Mouse (Mus musculus): Measurements from ENCODE around the gene Slc17a7. TPM values are rescaled to one million over a fixed set of nuclear protein-coding genes. Genes with fewer than 3 reads are reported as not detected.

Gene Slc17a7
- polyA plus RNA-seq, 1 experiment from 2014 or later = not detected

GRCm38 (mm10) chr7:45182606-45183005 is 18.9 kb downstream of the Slc17a7 start:
- peak overlapping the region; percentile 66 for H3K4me2 ChIP-seq
- WGBS = 11% methylated on average over 11 of the region's 11 CpGs
- H3K27ac ChIP-seq = no peak overlapping the region
- ATAC-seq (ENCODE audit: insufficient read depth, low FRiP score, low read depth) = no peak
- no peaks in the 10 kb centered on the region for H3K9me3 ChIP-seq
- H3K4me1 ChIP-seq = peaks cover 7% of the 10 kb centered on the region; the same call in 1 of the 2 replicates
- H3K27me3 ChIP-seq (replicated peaks) = peaks cover 89% of the 10 kb centered on the region
- peak overlapping the region; percentile 32 for H3K4me3 ChIP-seq (replicated peaks)
- no peaks in the 10 kb centered on the region for H3K36me3 ChIP-seq
- no peak overlapping the region for H3K9ac ChIP-seq

- Histone ChIP-seq H3K9ac (no peak overlapping the region), H3K4me1 (peaks cover 7% of the 10 kb centered on the region; the same call in 1 of the 2 replicates), H3K36me3 (no peaks in the 10 kb centered on the region), H3K27ac (no peak overlapping the region), H3K4me3 (replicated peaks) (no peak overlapping the region), H3K4me2 (no peak overlapping the region), H3K9me3 (no peaks in the 10 kb centered on the region), H3K27me3 (replicated peaks) (peaks cover 82% of the 10 kb centered on the region)
- no peak for ATAC-seq (ENCODE audit: insufficient read depth, low FRiP score, low read depth)
- 58% methylated on average over 7 of the region's 7 CpGs for WGBS
These were observed 19.9 kb downstream of the Slc17a7 start for GRCm38 (mm10) chr7:45183672-45184071.

- Histone ChIP-seq H3K27me3 (replicated peaks) (peaks cover 75% of the 10 kb centered on the region), H3K9ac (no peak overlapping the region), H3K4me3 (replicated peaks) (no peak overlapping the region), H3K27ac (no peak overlapping the region), H3K4me2 (no peak overlapping the region), H3K9me3 (no peaks in the 10 kb centered on the region), H3K4me1 (peaks cover 7% of the 10 kb centered on the region; the same call in 1 of the 2 replicates), H3K36me3 (no peaks in the 10 kb centered on the region)
- no peak for ATAC-seq (ENCODE audit: insufficient read depth, low FRiP score, low read depth)
- WGBS = 67% methylated on average over 7 of the region's 7 CpGs
These were observed 22.2 kb downstream of the Slc17a7 start for GRCm38 (mm10) chr7:45185921-45186320.

- H3K9ac ChIP-seq = no peak overlapping the region
- H3K27me3 ChIP-seq (replicated peaks) = peaks cover 44% of the 10 kb centered on the region
- ATAC-seq (ENCODE audit: insufficient read depth, low FRiP score, low read depth) = no peak
- H3K4me3 ChIP-seq (replicated peaks) = no peak overlapping the region
- WGBS = 47% methylated on average over 16 of the region's 16 CpGs
- H3K27ac ChIP-seq = no peak overlapping the region
- H3K36me3 ChIP-seq = no peaks in the 10 kb centered on the region
- H3K9me3 ChIP-seq = no peaks in the 10 kb centered on the region
- 0 out of 2 replicates have a peak, but pooled peaks cover 7% of the 10 kb centered on the region for H3K4me1 ChIP-seq
- no peak overlapping the region for H3K4me2 ChIP-seq
These were observed 25.9 kb downstream of the Slc17a7 start for GRCm38 (mm10) chr7:45189600-45189999.

- Histone ChIP-seq H3K4me3 (replicated peaks) (no peak overlapping the region), H3K4me1 (0 out of 2 replicates have a peak, but pooled peaks cover 7% of the 10 kb centered on the region), H3K27ac (no peak overlapping the region), H3K9me3 (no peaks in the 10 kb centered on the region), H3K4me2 (no peak overlapping the region), H3K9ac (no peak overlapping the region), H3K27me3 (replicated peaks) (peaks cover 38% of the 10 kb centered on the region), H3K36me3 (no peaks in the 10 kb centered on the region)
- 88% methylated on average over 6 of the region's 6 CpGs for WGBS
- no peak for ATAC-seq (ENCODE audit: insufficient read depth, low FRiP score, low read depth)
These were observed 26.4 kb downstream of the Slc17a7 start for GRCm38 (mm10) chr7:45190186-45190585.

- Histone ChIP-seq H3K27ac (no peak overlapping the region), H3K4me3 (replicated peaks) (no peak overlapping the region)
These were observed 27.4 kb downstream of the Slc17a7 start for GRCm38 (mm10) chr7:45191161-45191560.

GRCm38 (mm10) chr7:45191803-45192363 is 28.1 kb downstream of the Slc17a7 start:
- no peak overlapping the region for H3K4me2 ChIP-seq
- no peaks in the 10 kb centered on the region for H3K36me3 ChIP-seq
- peak; percentile 16; the same call in 1 of the 2 replicates for ATAC-seq (ENCODE audit: insufficient read depth, low FRiP score, low read depth)
- 0 out of 2 replicates have a peak, but pooled peaks cover 7% of the 10 kb centered on the region for H3K4me1 ChIP-seq
- H3K27me3 ChIP-seq (replicated peaks) = peaks cover 23% of the 10 kb centered on the region
- H3K4me3 ChIP-seq (replicated peaks) = no peak overlapping the region
- WGBS = 7% methylated on average over 8 of the region's 8 CpGs
- H3K27ac ChIP-seq = 0 out of 2 replicates have a peak overlapping the region, but pooled peaks have one; percentile 21
- H3K9ac ChIP-seq = no peak overlapping the region
- H3K9me3 ChIP-seq = no peaks in the 10 kb centered on the region

More at GRCm38 (mm10) chr7:45191161-45191560, 27.4 kb downstream of the Slc17a7 start:
- Histone ChIP-seq H3K4me1 (0 out of 2 replicates have a peak, but pooled peaks cover 7% of the 10 kb centered on the region), H3K36me3 (no peaks in the 10 kb centered on the region), H3K4me2 (no peak overlapping the region), H3K9ac (no peak overlapping the region), H3K27me3 (replicated peaks) (peaks cover 29% of the 10 kb centered on the region), H3K9me3 (no peaks in the 10 kb centered on the region)
- WGBS = 55% methylated on average over 2 of the region's 2 CpGs
- no peak for ATAC-seq (ENCODE audit: insufficient read depth, low FRiP score, low read depth)

GRCm38 (mm10) chr7:45192585-45193310 is 29.0 kb downstream of the Slc17a7 start:
- Histone ChIP-seq H3K36me3 (no peaks in the 10 kb centered on the region), H3K27ac (no peak overlapping the region), H3K4me1 (0 out of 2 replicates have a peak, but pooled peaks cover 7% of the 10 kb centered on the region), H3K4me2 (no peak overlapping the region), H3K27me3 (replicated peaks) (peaks cover 23% of the 10 kb centered on the region), H3K4me3 (replicated peaks) (no peak overlapping the region), H3K9me3 (no peaks in the 10 kb centered on the region), H3K9ac (no peak overlapping the region)
- 85% methylated on average over 7 of the region's 7 CpGs for WGBS
- no peak for ATAC-seq (ENCODE audit: insufficient read depth, low FRiP score, low read depth)

GRCm38 (mm10) chr7:45193406-45193805 is 29.7 kb downstream of the Slc17a7 start:
- WGBS = 74% methylated on average over 5 of the region's 5 CpGs
- no peak overlapping the region for H3K4me3 ChIP-seq (replicated peaks)
- H3K9me3 ChIP-seq = no peaks in the 10 kb centered on the region
- H3K36me3 ChIP-seq = no peaks in the 10 kb centered on the region
- no peak overlapping the region for H3K4me2 ChIP-seq
- H3K27ac ChIP-seq = no peak overlapping the region
- no peak overlapping the region for H3K9ac ChIP-seq
- ATAC-seq (ENCODE audit: insufficient read depth, low FRiP score, low read depth) = no peak
- peaks cover 21% of the 10 kb centered on the region for H3K27me3 ChIP-seq (replicated peaks)
- 0 out of 2 replicates have a peak, but pooled peaks cover 7% of the 10 kb centered on the region for H3K4me1 ChIP-seq

GRCm38 (mm10) chr7:45193871-45194785 is 30.4 kb downstream of the Slc17a7 start:
- ATAC-seq (ENCODE audit: insufficient read depth, low FRiP score, low read depth) = no peak
- Histone ChIP-seq H3K4me1 (0 out of 2 replicates have a peak, but pooled peaks cover 7% of the 10 kb centered on the region), H3K4me2 (no peak overlapping the region), H3K4me3 (replicated peaks) (no peak overlapping the region), H3K36me3 (no peaks in the 10 kb centered on the region), H3K27ac (no peak overlapping the region), H3K27me3 (replicated peaks) (peaks cover 17% of the 10 kb centered on the region), H3K9me3 (no peaks in the 10 kb centered on the region), H3K9ac (no peak overlapping the region)
- WGBS = 76% methylated on average over 17 of the region's 17 CpGs

GRCm38 (mm10) chr7:45195341-45196175 is 31.8 kb downstream of the Slc17a7 start:
- no peaks in the 10 kb centered on the region for H3K9me3 ChIP-seq
- H3K4me2 ChIP-seq = no peak overlapping the region
- no peak overlapping the region for H3K27ac ChIP-seq
- 58% methylated on average over 13 of the region's 13 CpGs for WGBS
- 0 out of 2 replicates have a peak, but pooled peaks cover 7% of the 10 kb centered on the region for H3K4me1 ChIP-seq
- H3K4me3 ChIP-seq (replicated peaks) = no peak overlapping the region
- H3K36me3 ChIP-seq = no peaks in the 10 kb centered on the region
- H3K27me3 ChIP-seq (replicated peaks) = peaks cover 7% of the 10 kb centered on the region; the same call in 1 of the 2 replicates
- no peak for ATAC-seq (ENCODE audit: insufficient read depth, low FRiP score, low read depth)
- H3K9ac ChIP-seq = no peak overlapping the region

Data from stomach, embryonic 15.5 days (tissue).